Mouse (Mus musculus) E14TG2a.4 (cell line): ENCODE measurements around the gene Cobll1.
A peak's percentile ranks its signal among the peaks of the same experiment; 100 is the strongest.

Experiments used
- H3K27me3 ChIP-seq: 2 replicates; pipeline ENCODE4 v1.6.1; 2014; ENCODE audit warnings: low read length, control low read depth; ENCODE audit not compliant: insufficient read depth
- H3K36me3 ChIP-seq: 2 replicates; pipeline ENCODE4 v1.6.1; 2014; ENCODE audit warnings: low read length, control low read depth; ENCODE audit not compliant: insufficient read depth
- H3K4me1 ChIP-seq: replicated peaks from 2 replicates; pipeline ENCODE4 v1.6.1; 2014; ENCODE audit warnings: low read depth, low read length, control low read depth
- H3K4me3 ChIP-seq: replicated peaks from 2 replicates; pipeline ENCODE4 v1.5.1; 2014; ENCODE audit warnings: mild to moderate bottlenecking, low read length
- H3K9me3 ChIP-seq: 2 replicates; pipeline ENCODE4 v1.6.1; 2014; ENCODE audit warnings: low read length, control low read depth
- CTCF ChIP-seq: conservative IDR thresholded peaks from 2 replicates; pipeline ENCODE4 v1.5.1; 2014; ENCODE audit warnings: low read length
- NANOG ChIP-seq: IDR thresholded peaks from 2 replicates; pipeline ENCODE4 v1.6.1; 2014; ENCODE audit warnings: borderline replicate concordance, low read length, mixed read lengths
- POU5F1 ChIP-seq: IDR thresholded peaks from 2 replicates; pipeline ENCODE4 v1.6.1; 2014; ENCODE audit warnings: low read length, borderline replicate concordance

The Cobll1 gene

GRCm38 (mm10) chr2:65238964-65239570, at the start of gene Cobll1:
Cobll1 (minus strand) TSS chr2:65239403.
- TF ChIP-seq CTCF (no peak), NANOG (no peak), POU5F1 (no peak)
- H3K4me1 ChIP-seq = peaks cover 14% of the 10 kb centered on the region
- no peaks in the 10 kb centered on the region for H3K36me3 ChIP-seq
- H3K9me3 ChIP-seq = no peaks in the 10 kb centered on the region; the same call in 1 of the 2 replicates
- H3K27me3 ChIP-seq = peaks cover 54% of the 10 kb centered on the region
- peak within 1 kb of the TSS; percentile 85 for H3K4me3 ChIP-seq

- TF ChIP-seq POU5F1 (no peak), NANOG (no peak), CTCF (no peak)
- Histone ChIP-seq H3K4me1 (no peaks in the 10 kb centered on the region), H3K4me3 (no peak overlapping the region), H3K9me3 (no peaks in the 10 kb centered on the region), H3K27me3 (no peaks in the 10 kb centered on the region), H3K36me3 (no peaks in the 10 kb centered on the region)
Measured at GRCm38 (mm10) chr2:65288696-65289095, 49.5 kb upstream of the Cobll1 start.

- no peak for TF ChIP-seq CTCF
- TF ChIP-seq POU5F1 = no peak
- TF ChIP-seq NANOG = no peak
- Histone ChIP-seq H3K36me3 (no peaks in the 10 kb centered on the region), H3K4me1 (no peaks in the 10 kb centered on the region), H3K27me3 (no peaks in the 10 kb centered on the region), H3K9me3 (no peaks in the 10 kb centered on the region), H3K4me3 (no peak overlapping the region)
Measured at GRCm38 (mm10) chr2:65285380-65285779, 46.2 kb upstream of the Cobll1 start.

GRCm38 (mm10) chr2:65282979-65283378, 43.8 kb upstream of the Cobll1 start:
- Histone ChIP-seq H3K4me1 (no peaks in the 10 kb centered on the region), H3K9me3 (no peaks in the 10 kb centered on the region), H3K36me3 (no peaks in the 10 kb centered on the region), H3K27me3 (no peaks in the 10 kb centered on the region), H3K4me3 (no peak overlapping the region)
- no peak for TF ChIP-seq POU5F1
- no peak for TF ChIP-seq NANOG
- TF ChIP-seq CTCF = no peak

GRCm38 (mm10) chr2:65279029-65279690, 40.0 kb upstream of the Cobll1 start:
- Histone ChIP-seq H3K9me3 (no peaks in the 10 kb centered on the region), H3K4me1 (no peaks in the 10 kb centered on the region), H3K4me3 (no peak overlapping the region), H3K27me3 (no peaks in the 10 kb centered on the region), H3K36me3 (no peaks in the 10 kb centered on the region)
- TF ChIP-seq CTCF (no peak), POU5F1 (no peak), NANOG (no peak)

- no peaks in the 10 kb centered on the region for H3K9me3 ChIP-seq
- no peaks in the 10 kb centered on the region for H3K27me3 ChIP-seq
- no peaks in the 10 kb centered on the region for H3K36me3 ChIP-seq
- TF ChIP-seq POU5F1 = no peak
- no peak for TF ChIP-seq NANOG
- TF ChIP-seq CTCF = no peak
- H3K4me3 ChIP-seq = no peak overlapping the region
- H3K4me1 ChIP-seq = no peaks in the 10 kb centered on the region
Measured at GRCm38 (mm10) chr2:65275443-65276061, 36.3 kb upstream of the Cobll1 start.

- no peak overlapping the region for H3K4me3 ChIP-seq
- no peaks in the 10 kb centered on the region for H3K27me3 ChIP-seq
- H3K36me3 ChIP-seq = no peaks in the 10 kb centered on the region
- H3K4me1 ChIP-seq = no peaks in the 10 kb centered on the region
- no peak for TF ChIP-seq CTCF
- no peak for TF ChIP-seq NANOG
- H3K9me3 ChIP-seq = no peaks in the 10 kb centered on the region
Measured at GRCm38 (mm10) chr2:65273910-65274309, 34.7 kb upstream of the Cobll1 start.

GRCm38 (mm10) chr2:65268731-65269130, 29.5 kb upstream of the Cobll1 start:
- H3K4me3 ChIP-seq = no peak overlapping the region
- no peak for TF ChIP-seq POU5F1
- H3K9me3 ChIP-seq = no peaks in the 10 kb centered on the region
- no peaks in the 10 kb centered on the region for H3K4me1 ChIP-seq
- H3K36me3 ChIP-seq = no peaks in the 10 kb centered on the region
- no peaks in the 10 kb centered on the region for H3K27me3 ChIP-seq

- no peaks in the 10 kb centered on the region for H3K36me3 ChIP-seq
- H3K9me3 ChIP-seq = no peaks in the 10 kb centered on the region
- no peaks in the 10 kb centered on the region for H3K4me1 ChIP-seq
- no peak overlapping the region for H3K4me3 ChIP-seq
- TF ChIP-seq POU5F1 (no peak), NANOG (no peak), CTCF (no peak)
- no peaks in the 10 kb centered on the region for H3K27me3 ChIP-seq
Measured at GRCm38 (mm10) chr2:65267834-65268233, 28.6 kb upstream of the Cobll1 start.
